Mouse (Mus musculus) liver, embryonic 14.5 days (tissue): Measurements from ENCODE around the gene Lrrc8d.

Experiments
- CTCF ChIP-seq: IDR thresholded peaks from 2 replicates; pipeline ENCODE4 v1.5.1; 2016; ENCODE audit warnings: antibody characterized with exemption, low read depth, control low read depth
- EP300 ChIP-seq: IDR thresholded peaks from 2 replicates; pipeline ENCODE4 v1.6.1; 2016; ENCODE audit warnings: antibody characterized with exemption, low read depth

- no peak for TF ChIP-seq EP300
- no peak for TF ChIP-seq CTCF
Measured at GRCm38 (mm10) chr5:105655100-105655734, 44.6 kb upstream of the Lrrc8d start.
